Mouse (Mus musculus): ENCODE results near the gene Gm20388.

The Gm20388 gene

DNA sequence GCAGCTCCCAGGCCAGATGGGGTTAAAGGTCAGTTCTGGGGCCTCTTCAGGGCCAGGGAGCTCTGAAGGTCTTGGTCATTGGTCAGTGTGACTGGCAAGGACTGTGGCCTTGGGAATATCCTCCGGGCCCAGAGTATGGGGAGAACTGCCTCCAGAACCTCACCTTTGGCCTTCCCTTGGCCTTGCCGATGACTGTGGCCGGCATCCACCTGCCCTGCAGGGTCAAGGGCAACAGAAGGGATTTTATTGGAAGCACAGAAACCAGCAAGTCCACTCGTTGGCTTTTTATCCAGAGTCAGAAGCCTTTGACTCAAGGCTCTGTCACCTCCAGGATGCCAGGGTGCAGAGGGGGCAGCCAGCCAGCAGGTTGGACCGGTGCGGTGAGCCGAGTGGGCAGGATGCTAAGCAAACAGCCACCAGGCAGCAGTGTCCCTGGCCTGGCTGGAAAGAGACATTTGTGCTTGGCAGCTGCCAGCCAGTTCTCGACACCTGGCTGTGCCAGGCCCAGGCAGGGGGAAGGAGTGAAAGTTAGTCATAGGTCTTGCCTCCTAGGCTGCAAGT is 590.1 kb downstream of the Gm20388 start:
- peak; percentile 47 to 77 for DNase-seq

DNA sequence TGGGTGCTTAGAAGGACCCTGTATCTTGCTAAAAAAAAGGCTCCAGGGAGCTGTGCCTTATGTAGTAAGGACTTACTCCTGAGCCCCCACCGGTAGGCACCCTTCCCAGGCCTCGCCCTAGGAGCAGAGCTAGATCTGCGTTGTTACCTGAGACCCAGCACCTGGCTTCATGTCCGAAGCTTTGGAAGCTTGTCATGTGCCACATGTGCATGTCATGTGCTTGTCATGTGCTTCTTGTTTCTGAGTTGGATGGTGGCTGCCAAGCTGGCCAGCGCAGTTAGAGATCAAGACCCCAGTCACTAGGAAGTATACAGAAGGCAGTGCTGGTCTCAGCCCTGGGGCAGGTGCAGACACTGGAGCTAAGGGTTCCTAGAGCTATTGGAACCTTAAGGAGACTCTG is 590.8 kb downstream of the Gm20388 start:
- no peak for DNase-seq

DNA sequence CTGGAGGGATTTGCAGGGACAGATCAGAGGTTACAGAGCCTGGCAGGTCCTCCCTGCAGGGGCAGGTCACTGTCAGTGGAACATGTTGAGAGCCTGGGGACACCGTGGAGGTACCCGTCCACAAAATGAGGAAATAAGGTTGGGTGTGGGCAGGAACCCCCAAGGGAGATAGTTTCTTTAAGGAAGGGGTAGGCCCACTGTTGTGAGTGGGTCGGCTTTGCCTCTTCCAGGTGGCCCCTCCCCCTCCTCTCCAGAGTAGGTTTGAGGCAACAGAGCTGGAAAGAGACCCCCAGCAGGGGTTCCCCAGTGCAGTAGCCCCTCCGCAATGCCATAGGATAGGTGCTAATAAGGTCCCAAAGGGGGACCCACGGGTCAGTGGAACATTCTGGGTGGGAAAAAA is 591.8 kb downstream of the Gm20388 start:
- DNase-seq, result no peak

DNA sequence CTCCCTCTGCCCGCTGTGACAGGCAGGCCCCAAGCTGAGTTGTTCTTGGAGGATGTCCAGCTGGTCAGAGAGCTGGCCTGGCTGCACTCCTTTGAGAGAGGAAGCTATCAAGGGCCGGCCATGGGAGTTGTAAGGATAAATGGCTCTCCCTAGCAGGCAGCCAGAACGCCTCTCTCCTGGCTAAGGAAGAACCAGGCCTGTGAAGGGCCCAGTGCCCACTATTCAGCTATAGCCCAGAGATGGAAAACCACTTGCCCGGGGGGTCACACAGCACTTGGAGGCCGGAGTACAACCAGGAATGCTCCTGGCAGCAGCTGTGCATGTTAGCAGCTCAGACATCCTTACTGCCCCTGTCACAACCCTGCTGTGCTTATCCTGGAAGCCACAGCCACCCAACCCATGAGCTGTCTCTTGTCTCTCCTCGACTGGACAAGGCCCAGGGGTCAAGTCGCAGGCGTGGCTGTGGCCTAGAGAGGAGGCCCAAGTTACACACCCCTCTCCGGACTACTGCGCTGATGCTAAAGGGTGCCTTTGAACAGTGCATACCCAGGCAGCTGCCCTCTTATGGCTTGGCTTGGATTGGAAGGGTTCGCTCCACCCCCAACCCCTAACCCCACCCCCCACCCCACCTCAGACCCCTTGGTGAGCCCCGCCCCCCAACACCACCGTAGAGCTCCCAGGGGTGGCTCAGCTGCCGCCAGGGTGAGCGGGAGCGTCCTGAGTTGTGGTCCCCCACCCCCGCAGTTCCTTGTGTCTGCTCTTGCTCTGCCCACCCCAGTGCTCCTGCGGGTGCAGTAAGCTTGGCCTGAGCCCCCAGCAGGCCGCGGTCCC is 593.8 kb downstream of the Gm20388 start:
- peak; percentile 70 to 81 for DNase-seq

DNA sequence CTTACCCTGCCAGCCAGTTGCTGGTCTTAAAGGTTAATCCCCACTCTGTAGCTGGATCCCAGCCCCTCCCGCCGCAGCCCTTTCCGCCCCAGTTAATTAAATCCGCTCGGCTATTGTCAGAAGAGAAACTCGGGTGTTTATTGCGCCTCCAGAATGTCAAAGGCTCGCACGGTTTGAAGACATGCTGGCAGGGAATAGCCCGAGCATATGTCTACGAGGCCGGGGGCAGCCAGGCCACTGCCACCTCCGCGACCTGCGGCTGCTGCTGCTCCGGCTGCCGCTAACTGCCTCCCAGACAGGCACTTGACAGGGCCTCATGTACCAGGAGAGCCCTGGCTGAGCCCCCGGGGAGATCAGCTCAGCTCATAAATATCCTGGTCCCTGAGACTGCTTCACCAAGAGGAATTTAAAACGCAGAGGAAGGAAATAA is 594.5 kb downstream of the Gm20388 start:
- DNase-seq, result peak; percentile 55 to 66

DNA sequence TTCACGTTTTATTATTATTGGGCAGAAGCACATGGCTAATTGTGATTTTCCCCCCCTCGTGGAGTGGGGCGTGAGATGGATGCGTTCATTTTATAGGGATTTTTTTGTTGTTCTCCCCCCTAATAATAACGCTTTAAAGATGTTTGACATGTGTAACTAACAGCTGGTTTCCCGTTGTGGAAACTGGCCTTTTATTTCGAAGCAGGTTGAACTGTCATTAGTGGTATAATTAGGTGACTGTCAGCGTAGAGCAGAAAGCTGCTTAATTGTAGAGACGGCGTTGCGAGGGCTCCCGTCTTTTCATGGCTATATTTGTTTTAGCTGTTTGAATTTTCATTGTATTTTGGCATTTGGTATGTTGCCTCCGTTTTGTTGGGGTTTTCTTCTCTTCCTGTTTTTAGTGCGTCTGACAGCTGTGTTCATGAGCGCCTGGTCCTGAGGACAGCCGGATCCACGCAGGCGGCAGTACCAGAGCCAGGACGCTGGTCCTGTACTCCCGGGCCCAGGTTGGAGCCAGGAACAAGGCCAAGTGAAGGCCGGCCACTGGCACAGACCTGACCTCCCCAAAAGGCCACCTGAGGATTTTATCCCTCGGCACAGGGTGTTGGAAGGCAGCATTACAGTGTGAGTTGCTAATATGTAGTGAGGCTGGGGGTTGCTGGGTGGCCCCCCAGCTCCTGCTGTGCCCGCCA is 595.1 kb downstream of the Gm20388 start:
- DNase-seq, result no peak

DNA sequence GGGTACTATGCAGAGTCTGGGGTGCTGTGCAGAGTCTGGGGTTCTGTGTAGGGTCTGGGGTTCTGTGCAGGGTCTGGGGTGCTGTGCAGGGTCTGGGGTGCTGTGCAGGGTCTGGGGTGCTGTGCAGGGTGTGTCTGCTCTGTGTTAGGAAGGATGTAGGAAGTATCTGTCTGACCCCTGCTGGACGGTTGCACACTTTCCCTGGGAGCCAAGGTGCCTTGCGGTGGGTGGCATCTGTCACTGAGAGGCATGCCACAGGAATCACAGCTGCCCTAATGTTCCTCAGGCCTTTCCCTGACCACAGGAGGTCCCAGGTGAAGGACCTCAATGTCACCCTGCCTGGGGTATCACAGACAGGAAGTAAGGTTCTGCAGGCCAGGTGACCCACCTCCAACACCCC is 595.9 kb downstream of the Gm20388 start:
- no peak for DNase-seq

DNA sequence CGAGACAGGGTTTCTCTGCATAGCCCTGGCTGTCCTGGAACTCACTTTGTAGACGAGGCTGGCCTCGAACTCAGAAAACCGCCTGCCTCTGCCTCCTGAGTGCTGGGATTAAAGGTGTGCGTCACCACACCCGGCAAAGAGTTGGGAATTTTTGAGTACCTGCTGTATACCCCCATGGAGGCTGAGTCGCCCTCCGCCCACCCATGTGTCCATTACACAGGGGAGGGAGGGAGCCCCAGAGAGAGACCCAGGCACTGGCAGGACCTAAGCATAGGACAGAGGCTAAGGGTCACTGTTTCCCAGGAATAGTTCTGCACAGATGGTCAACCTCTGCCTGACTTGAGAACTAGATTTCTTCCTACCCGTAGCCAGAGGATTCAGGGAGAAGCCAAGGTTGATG is 596.6 kb downstream of the Gm20388 start:
- DNase-seq, result no peak

DNA sequence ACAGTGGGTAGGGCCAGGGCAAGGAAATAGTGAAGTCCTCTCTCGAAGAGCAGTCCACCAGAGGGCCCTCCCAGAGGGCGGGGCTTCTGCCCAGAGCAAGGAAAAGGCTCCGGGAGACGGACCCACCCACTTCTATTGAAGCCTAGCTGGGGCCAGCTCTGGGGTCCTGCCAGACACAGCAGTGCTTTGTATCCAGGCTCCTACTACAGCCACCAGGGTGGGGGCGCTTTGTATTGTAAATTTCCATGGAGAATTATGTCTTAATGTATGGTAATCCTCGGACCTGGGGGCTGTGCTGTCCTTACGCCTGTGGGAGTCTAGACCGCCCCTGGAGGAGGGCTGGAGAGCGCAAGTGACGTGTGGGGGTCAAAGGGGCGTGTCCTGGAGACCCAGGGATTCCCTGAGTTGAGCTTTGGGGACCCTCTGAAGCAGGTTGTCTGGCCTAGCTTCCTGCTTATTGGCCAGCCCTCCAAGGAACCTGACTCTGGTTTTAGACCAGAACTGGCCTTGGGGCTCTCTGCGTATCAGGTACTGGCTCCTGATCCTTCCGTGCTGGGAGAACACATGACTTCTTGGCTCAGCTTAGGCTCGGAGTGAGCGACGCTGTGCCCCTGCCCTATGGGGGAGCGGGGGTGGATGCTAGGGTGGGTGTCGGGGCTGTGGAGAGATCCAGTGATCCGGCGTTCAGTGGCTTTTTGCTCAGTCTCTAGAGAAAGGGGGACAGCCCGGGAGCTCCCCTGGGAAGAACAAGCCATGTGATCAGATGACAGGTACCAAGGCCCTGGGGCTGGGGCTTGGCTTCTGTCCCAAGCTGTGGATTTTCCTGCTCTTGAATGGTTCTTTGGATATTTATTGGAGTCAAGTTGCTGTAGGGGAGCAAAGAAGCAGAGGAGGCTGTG is 598.7 kb downstream of the Gm20388 start:
- DNase-seq, result peak; percentile 60 to 73

DNA sequence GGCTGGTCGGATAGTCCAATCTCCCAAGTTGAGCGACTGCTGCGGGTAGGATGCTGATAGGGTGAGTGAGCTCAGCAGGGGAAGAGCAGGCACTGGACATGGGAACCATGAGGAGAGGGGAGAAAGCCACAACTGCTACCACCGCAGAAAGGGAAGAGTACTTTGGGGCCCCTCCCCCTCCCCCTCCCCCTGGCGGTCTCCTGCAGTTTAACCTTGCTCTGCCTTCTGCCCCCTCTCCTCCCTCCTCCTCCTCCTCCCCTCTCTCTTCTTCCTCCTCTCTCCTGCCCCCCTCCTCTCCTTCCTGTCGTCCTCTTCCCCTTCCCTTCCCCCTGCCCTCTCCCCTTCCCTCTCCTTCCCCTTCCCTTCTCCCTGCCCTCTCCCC is 599.4 kb downstream of the Gm20388 start:
- DNase-seq, result no peak

DNA sequence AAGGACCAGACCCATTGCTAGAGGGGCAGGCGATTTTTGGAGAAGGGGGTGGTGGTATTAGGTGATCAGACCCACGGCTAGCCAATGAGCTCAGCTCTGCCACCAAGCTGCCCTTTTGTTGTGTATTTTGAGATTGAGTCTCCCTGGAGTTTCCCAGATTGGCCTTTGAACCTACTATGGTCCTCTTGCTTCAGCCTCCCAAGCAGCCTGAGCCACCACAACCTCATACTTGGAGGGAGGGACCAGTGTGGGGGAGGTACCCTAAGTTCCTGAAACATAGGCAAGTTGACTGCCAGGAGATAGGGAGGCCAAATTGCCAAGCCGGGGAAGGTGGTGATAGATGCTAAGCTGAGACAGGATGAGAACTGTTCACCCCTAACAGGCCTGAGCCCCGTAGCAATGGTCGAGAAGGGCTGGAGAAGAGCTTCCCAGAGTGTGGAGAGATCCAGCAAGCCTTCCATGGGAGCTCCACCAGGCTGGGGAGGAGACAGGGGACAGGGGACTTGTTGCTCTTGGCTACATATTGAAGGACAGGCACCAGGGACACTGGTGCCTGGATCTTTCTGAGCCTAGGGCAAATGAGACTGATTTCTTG is 600.3 kb downstream of the Gm20388 start:
- DNase-seq, result no peak

DNA sequence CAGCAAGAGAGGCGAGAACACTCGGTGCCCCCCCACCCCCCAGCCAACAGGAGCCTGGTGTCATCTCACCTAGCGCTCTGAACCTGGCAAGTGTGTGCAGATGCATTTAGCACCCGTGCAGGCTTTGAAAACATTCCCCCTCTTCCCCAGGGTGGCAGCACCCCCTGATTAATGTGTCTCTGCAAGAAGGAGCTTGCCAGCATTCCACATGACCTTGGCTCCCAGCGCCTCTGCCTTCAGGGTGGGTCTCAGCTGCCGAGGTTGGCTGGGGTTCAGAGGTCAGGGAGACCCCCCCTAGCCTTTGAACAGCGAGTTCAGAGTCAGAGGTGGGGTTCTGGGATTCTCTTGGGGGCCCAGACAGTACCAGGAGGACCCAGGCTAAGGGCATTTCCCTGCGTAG is 601.1 kb downstream of the Gm20388 start:
- DNase-seq, result no peak

DNA sequence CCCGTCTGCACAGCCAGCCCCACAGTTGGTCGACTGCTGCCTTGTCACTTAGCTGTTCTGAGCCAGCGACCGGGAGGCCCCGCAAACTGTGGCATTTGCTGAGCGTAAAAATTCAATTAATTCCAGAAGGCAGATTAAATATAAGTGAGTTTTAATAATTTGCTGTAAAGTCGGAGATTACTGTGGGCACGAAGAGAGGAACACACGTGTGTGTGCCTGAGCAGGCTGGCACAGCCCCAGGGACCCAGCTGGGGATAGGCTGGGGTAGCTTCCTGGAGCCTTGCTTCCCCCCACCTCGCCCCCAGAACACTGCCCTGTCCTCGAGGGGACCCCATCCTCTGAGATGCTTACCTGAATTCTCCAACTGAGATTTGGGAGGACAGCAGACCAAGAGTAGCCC is 601.7 kb downstream of the Gm20388 start:
- DNase-seq, result no peak

DNA sequence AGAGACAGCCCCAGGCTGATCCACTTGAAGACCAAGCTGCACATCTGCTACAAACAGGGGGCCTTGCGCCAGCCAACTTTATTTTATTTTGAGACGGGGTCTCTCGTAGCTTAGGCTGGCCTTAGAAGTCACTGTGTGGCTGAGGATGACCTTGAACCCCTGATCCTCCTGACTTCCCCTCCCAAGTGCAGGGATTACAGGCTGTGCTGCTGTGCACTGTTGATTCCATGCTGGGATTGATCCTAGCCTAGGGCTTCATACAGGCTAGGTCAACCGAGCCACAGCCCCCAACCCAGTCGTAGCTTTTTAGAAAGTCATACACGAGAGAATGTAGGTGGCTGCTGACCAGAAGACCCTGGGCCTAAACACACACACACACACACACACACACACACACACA is 602.5 kb downstream of the Gm20388 start:
- DNase-seq, result no peak

DNA sequence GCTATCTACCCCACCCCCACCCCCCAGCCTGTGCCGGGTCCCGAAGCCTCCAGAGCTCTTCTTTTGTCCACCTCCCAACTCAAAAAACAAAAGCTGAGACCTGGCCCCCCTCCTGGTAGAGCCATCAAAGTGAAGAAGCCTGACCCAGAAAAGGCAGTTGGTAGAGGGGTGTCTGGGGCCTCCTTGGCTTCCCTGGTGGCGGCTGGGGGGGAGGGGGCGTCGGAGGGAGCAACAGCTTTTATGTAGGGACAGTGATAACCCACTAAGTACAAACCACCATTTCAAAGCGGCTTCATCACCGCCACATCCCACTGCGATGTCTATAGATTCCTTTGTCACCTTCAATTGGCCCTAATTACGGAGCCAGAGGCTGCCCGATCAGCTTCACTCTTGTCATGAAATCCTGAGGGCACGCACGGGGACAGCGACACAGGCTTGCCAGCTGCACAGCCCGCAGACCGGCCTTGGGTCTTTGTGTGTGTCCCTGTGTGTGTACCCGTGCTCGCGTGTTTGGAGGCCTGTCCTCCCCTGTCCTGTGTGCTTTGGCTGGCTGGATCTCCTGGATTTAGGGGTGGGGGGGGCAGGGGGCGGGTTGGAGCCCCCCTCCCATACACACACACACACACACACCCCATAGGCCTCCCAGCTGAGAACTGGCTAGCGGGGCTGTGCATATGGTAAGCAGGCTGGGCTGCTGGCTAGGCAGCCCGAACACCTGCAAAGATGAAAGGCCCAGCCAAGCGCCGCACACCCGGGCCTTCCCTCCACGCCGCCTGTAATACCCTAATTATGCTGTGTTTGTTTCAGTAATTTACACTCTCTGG is 603.2 kb downstream of the Gm20388 start:
- DNase-seq, result no peak

DNA sequence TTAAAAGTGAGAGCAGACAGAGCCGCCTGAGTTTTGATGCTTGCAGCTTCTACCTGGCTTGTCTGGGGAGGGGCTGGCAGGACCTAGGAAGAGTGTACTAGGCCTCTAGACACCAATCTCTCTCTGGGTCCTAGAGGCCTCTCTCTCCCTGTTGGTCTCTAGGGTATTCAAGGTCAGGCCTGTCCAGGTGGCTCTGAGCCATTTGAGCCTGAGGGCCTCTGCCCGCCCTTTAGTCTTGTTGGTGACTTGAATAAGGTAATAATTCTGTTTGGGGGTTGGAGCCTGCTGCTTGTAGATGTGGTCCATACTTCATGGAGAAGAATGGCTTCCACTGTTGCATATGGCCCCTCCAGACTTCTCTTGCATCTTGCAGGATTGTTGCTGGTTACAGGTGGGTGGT is 604.6 kb downstream of the Gm20388 start:
- DNase-seq, result no peak

DNA sequence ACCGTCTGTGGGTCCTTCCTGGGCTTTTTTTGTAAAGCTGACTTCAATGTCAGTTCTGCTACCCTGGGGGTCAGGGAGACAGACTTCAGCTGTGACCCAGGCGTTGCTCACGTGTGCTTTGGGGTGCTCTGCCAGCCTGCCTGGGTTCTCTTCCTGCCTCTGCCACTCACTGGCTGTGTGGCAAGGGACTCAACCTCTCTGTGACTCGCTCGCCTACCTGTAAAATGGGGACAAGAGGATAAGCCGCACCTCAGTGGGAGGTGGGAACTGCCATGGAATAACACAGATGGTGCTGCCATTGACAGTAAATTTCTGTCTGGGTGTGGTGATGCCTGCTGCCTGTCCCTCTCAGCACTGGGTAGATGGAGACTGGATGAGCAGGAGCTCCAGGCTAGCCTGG is 605.0 kb downstream of the Gm20388 start:
- DNase-seq, result no peak

DNA sequence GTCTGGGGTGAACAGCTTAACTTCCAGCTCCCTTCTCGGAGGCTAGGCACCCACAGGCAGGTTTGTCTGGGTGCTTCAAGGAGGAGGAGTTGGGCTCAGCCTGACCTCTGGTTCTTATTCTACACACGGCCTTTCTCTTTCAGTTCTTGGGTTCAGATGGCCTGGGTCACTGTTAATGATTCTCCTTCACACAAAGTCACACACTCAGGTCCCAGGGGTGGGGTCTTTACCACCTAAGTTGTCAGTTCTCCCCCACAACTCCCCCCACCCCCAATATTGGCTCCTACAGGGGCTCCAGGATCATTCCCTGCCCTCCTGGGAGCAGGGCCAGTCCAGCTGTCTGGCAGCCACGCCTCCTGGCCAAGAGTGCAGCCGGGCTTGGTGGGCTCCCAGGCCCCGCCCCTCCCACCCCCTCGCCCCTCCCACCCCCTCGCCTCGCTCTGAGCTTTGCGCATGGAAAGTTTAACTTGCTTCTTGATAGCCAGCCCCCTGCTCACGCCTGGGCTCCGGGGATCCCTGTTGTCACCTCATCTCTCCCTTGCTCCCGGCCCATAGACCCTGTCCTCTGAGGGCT is 605.6 kb downstream of the Gm20388 start:
- DNase-seq, result peak; percentile 58 to 79

DNA sequence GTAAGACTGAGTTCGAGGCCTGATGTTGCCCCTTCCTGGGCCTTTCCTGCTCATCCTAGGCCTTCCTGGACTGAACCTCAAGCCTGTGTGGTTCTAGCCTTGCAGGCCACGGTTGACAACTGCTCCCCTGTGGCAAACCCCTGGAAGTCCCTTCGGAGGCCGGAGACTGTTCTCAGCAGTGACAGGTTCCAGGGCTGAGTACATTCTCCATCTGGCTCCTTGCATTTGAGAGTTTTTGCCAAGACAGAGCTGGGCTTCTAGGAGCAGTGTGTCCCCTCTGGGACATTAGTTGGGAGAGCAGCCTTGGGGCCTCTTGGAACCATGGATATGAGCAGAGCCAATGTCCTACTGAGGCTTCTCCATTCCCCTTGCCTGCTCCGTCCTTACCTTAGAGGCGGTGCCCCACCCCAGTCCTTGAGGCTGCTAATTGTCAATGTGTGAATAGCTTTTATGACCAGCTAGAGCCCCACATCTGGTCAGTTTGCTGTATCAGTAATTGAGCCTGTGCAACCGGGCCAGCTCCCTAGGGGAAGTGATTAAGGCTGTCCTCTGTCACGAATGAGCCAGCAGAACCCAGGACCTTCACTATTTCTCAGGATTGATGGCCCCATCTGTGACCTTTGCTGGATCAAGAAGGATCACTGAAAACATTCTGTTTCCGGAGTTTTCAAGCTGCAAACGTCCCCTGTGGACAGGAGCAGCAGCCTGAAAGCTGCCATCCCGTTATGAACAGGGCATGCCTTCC is 607.2 kb downstream of the Gm20388 start:
- no peak for DNase-seq

DNA sequence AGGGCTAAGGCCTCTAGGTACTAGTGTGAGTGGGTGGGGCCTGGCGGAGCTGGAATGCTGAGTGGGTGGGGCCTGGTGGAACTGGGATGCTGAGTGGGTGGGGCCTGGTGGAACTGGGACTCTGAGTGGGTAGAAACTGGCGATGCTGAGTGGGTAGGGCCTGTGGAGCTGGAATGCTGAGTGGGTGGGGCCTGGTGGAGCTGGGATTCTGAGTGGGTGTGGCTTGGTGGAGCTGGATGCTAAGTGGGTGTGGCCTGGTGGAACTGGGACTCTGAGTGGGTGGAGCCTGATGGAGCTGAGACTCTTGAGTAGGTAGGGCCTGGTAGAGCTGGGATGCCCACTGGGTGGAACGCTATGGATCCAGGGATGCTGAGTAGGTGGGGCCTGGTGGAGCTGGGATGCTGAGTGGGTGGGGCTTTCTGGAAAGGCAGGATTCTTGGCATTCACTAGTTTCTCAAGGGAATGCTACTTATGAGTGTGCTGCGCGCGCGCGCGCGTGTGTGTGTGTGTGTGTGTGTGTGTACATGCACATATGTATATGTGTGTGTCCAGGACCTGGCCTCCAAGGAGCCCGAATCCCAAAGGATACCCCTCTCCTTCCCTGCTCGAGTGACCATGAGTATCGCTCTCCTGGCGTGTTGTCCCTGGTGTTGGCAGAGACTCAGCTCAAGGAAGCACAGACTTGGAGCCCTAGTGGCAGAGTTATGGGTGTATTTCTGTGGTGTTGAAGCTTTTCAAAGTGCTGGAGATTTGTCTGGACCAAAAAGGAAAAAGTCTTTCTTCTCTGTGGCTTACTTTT is 608.3 kb downstream of the Gm20388 start:
- peak; percentile 61 to 80 for DNase-seq
